ENCODE assay signal across 8 mouse cellular contexts in genomic region chr15:88146118-88146517, GRCm38 (mm10).
DNase-seq lines count a peak whose midpoint lies in the region; ATAC-seq lines count a peak whose summit lies in the region.

No protein-coding gene starts in this region.

- DNase-seq in gastrocnemius, postnatal 10 days: peak; percentile 42
- DNase-seq in gastrocnemius, postnatal 36 days: no peak
- DNase-seq in urinary bladder, postnatal 10 days (ENCODE audit: low spot score): peak; percentile 20
- DNase-seq in urinary bladder, adult 2 months (ENCODE audit: low spot score): no peak
- DNase-seq in left cerebral cortex, postnatal 25 days (ENCODE audit: low spot score in 2 of 2): peak; percentile 69 to 85
- peak; percentile 86 for DNase-seq in right cerebral cortex, postnatal 14 days

- ATAC-seq in frontal cortex, adult (ENCODE audit: low TSS enrichment): peak; percentile 91
- ATAC-seq in inflammation-experienced regulatory T-cells, adult 6 months: no peak

- intact Hi-C loops in gastrocnemius, postnatal 36 days (cut with DNase I): no loop called here
- intact Hi-C loops in left cerebral cortex, postnatal 25 days (cut with DNase I): loop anchor here (1.0 to 10.0 kb wide), 6 partner anchors 102 to 519 kb away; no protein-coding TSS in a partner anchor

Comparison
In these comparisons a context has a peak if more than half of its experiments do, and no peak if none do; other contexts are left out.
1. DNase-seq: peak in gastrocnemius, postnatal 10 days (single experiment), urinary bladder, postnatal 10 days (single experiment), left cerebral cortex, postnatal 25 days (2 of 2) and right cerebral cortex, postnatal 14 days (single experiment); none in gastrocnemius, postnatal 36 days (0 of 2) and urinary bladder, adult 2 months (single experiment).